Mouse (Mus musculus) heart, postnatal 0 days (tissue): Measurements from ENCODE around the gene Stx19.

Experiments
- CTCF ChIP-seq: IDR thresholded peaks from 2 replicates; pipeline ENCODE4 v1.5.1; 2016; ENCODE audit warnings: antibody characterized with exemption, control low read depth, low read depth
- EP300 ChIP-seq: IDR thresholded peaks from 2 replicates; pipeline ENCODE4 v1.6.1; 2016; ENCODE audit warnings: antibody characterized with exemption, low read depth

GRCm38 (mm10) chr16:62858018-62858417, 43.5 kb downstream of the Stx19 start:
- TF ChIP-seq EP300 (no peak), CTCF (peak; percentile 35; the same call in 1 of the 2 replicates)
